Mouse (Mus musculus): ENCODE measurements around the gene Nfic.

DNA sequence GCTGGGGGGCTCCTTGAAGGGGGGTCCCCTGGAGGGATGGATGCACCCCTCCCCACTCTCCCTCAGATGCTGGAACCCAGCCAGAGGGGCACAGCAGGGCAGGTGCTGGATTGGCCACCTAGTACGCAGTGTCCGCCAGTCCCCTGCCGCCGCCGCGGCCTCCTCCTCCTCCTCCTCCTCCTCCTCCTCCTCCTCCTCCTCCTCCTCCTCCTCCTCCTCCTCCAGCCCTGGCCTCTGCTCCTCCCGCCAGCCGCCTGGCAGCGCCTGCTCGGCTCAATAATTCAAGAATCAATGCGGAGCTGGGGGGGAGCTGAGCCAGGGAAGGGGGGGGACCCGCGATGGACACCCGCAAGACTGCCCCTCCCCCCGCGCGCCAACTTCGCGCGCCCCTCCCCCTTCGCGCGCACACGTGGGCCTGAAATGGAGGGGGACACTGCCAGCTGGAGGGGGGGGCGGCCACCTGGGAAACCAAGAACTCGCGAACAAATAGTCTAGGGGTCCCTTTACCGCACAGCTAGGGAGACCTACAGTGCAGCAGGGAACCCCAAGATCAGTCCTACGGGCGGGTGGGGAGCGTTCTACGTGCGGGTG is 29.3 kb downstream of the Nfic start:
- TF ChIP-seq CTCF (IDR thresholded peaks at IDR 0.05; ENCODE audit: low read depth, low read length) = no peak
- TF ChIP-seq POLR2A (IDR thresholded peaks at IDR 0.05; ENCODE audit: insufficient read depth, low read length) = no peak
- TF ChIP-seq EP300 (IDR thresholded peaks at IDR 0.05; ENCODE audit: insufficient read depth, low read depth, low read length) = no peak

Data from ES-Bruce4 (cell line).